Mouse (Mus musculus): ENCODE results near the gene Proca1.

Gene Proca1

GRCm38 (mm10) chr11:78166161-78166560 lies 27.0 kb upstream of the Proca1 start:
- in situ Hi-C loops (cut with MboI, MseI), result no loop called here

GRCm38 (mm10) chr11:78166640-78167039 lies 26.6 kb upstream of the Proca1 start:
- in situ Hi-C loops (cut with MboI, MseI), result no loop called here

- in situ Hi-C loops (cut with MboI, MseI), result no loop called here
Measured at GRCm38 (mm10) chr11:78167257-78167959, 25.8 kb upstream of the Proca1 start.

- in situ Hi-C loops (cut with MboI, MseI), result no loop called here
Measured at GRCm38 (mm10) chr11:78168541-78169468, 24.4 kb upstream of the Proca1 start.

GRCm38 (mm10) chr11:78170306-78170705 lies 22.9 kb upstream of the Proca1 start:
- in situ Hi-C loops (cut with MboI, MseI), result no loop called here

- in situ Hi-C loops (cut with MboI, MseI), result no loop called here
Measured at GRCm38 (mm10) chr11:78171328-78171727, 21.9 kb upstream of the Proca1 start.

GRCm38 (mm10) chr11:78172034-78172747 lies 21.0 kb upstream of the Proca1 start:
- in situ Hi-C loops (cut with MboI, MseI), result no loop called here

GRCm38 (mm10) chr11:78172748-78173383 lies 20.3 kb upstream of the Proca1 start:
- in situ Hi-C loops (cut with MboI, MseI), result no loop called here

GRCm38 (mm10) chr11:78174506-78174905 lies 18.7 kb upstream of the Proca1 start:
- in situ Hi-C loops (cut with MboI, MseI), result no loop called here

GRCm38 (mm10) chr11:78175771-78176401 lies 17.3 kb upstream of the Proca1 start:
- in situ Hi-C loops (cut with MboI, MseI), result no loop called here

- in situ Hi-C loops (cut with MboI, MseI), result no loop called here
Measured at GRCm38 (mm10) chr11:78176402-78176862, 16.8 kb upstream of the Proca1 start, which contains the start of the genes Nek8 and Tlcd1. Nek8 (minus strand) TSS chr11:78176675. Tlcd1 (plus strand) TSS chr11:78176711.

- in situ Hi-C loops (cut with MboI, MseI), result no loop called here
Measured at GRCm38 (mm10) chr11:78176905-78177331, 16.3 kb upstream of the Proca1 start.

- in situ Hi-C loops (cut with MboI, MseI), result no loop called here
Measured at GRCm38 (mm10) chr11:78177437-78177836, 15.8 kb upstream of the Proca1 start.

- in situ Hi-C loops (cut with MboI, MseI), result no loop called here
Measured at GRCm38 (mm10) chr11:78177903-78178858, 15.0 kb upstream of the Proca1 start.

- in situ Hi-C loops (cut with MboI, MseI), result no loop called here
Measured at GRCm38 (mm10) chr11:78178859-78179437, 14.2 kb upstream of the Proca1 start.

GRCm38 (mm10) chr11:78179438-78179999 lies 13.7 kb upstream of the Proca1 start:
- in situ Hi-C loops (cut with MboI, MseI), result no loop called here

- in situ Hi-C loops (cut with MboI, MseI), result no loop called here
Measured at GRCm38 (mm10) chr11:78180081-78180761, 13.0 kb upstream of the Proca1 start.

- in situ Hi-C loops (cut with MboI, MseI), result no loop called here
Measured at GRCm38 (mm10) chr11:78181830-78182357, 11.3 kb upstream of the Proca1 start.
